Comparison of ENCODE assay signal across 8 mouse cellular contexts in genomic region chr11:103749306-103750089, GRCm38 (mm10). TPM values are rescaled to one million over a fixed set of nuclear protein-coding genes. Genes with fewer than 3 reads are reported as not detected.
A peak's percentile ranks its signal among the peaks of the same experiment; 100 is the strongest.
DNase-seq lines count a peak whose midpoint lies in the region; ATAC-seq and TF ChIP-seq lines count a peak whose summit lies in the region.

Gene Wnt9b, minus strand, starts transcription at chr11:103749821.

- peaks cover 87% of the 10 kb centered on the region for H3K27me3 ChIP-seq in hindbrain, embryonic 13.5 days
- H3K27me3 ChIP-seq in neural tube, embryonic 12.5 days (replicated peaks) = peaks cover 68% of the 10 kb centered on the region

- H3K4me3 ChIP-seq in cortical plate, adult 2 months (ENCODE audit: insufficient read depth, low read length) = 0 out of 2 replicates have a peak within 1 kb of the TSS, but pooled peaks have one; percentile 13
- peak within 1 kb of the TSS; percentile 44 for H3K4me3 ChIP-seq in hindbrain, embryonic 13.5 days
- H3K4me3 ChIP-seq in neural tube, embryonic 12.5 days = peak within 1 kb of the TSS; percentile 42

- no peak for TF ChIP-seq CTCF in cortical plate, adult 2 months (IDR thresholded peaks at IDR 0.05; ENCODE audit: extremely low read depth, insufficient read depth, low read length)

- peak; percentile 39 for DNase-seq in left cerebral cortex, postnatal 4 days
- no peak for DNase-seq in left cerebral cortex, adult 11 months (ENCODE audit: low spot score)
- DNase-seq in liver = peak; percentile 14
- no peak for DNase-seq in thymus, postnatal 36 days
- DNase-seq in left cerebral cortex, adult 9 months (ENCODE audit: low spot score in 2 of 2) = no peak

- intact Hi-C loops in left cerebral cortex, postnatal 4 days (cut with DNase I) = no loop called here

- H3K27ac ChIP-seq in cortical plate, adult 2 months (ENCODE audit: insufficient read depth, low read length) = no peak within 1 kb of the TSS
- H3K27ac ChIP-seq in hindbrain, embryonic 13.5 days = no peak within 1 kb of the TSS
- no peak within 1 kb of the TSS for H3K27ac ChIP-seq in neural tube, embryonic 12.5 days

- no peaks in the 10 kb centered on the region for H3K4me1 ChIP-seq in cortical plate, adult 2 months (ENCODE audit: control insufficient read depth, insufficient read depth, low read length)
- H3K4me1 ChIP-seq in hindbrain, embryonic 13.5 days (replicated peaks) = peaks cover 15% of the 10 kb centered on the region
- peaks cover 11% of the 10 kb centered on the region for H3K4me1 ChIP-seq in neural tube, embryonic 12.5 days

- no peaks in the 10 kb centered on the region for H3K9me3 ChIP-seq in hindbrain, embryonic 13.5 days
- H3K9me3 ChIP-seq in neural tube, embryonic 12.5 days = no peaks in the 10 kb centered on the region

- peak within 1 kb of the TSS; percentile 66 for H3K9ac ChIP-seq in hindbrain, embryonic 13.5 days
- peak within 1 kb of the TSS; percentile 44 for H3K9ac ChIP-seq in neural tube, embryonic 12.5 days

- no peak for TF ChIP-seq POLR2A in cortical plate, adult 2 months (IDR thresholded peaks at IDR 0.05; ENCODE audit: extremely low read depth, insufficient read depth, low read length)

- under 1% methylated on average over 63 of the region's 68 CpGs for whole genome bisulfite sequencing in hindbrain, embryonic 13.5 days
- WGBS in neural tube, embryonic 12.5 days = under 1% methylated on average over 68 of the region's 68 CpGs

- no peaks in the 10 kb centered on the region for H3K36me3 ChIP-seq in hindbrain, embryonic 13.5 days
- no peaks in the 10 kb centered on the region for H3K36me3 ChIP-seq in neural tube, embryonic 12.5 days

- 0 out of 2 replicates have a peak, but pooled peaks have one; percentile 43 for ATAC-seq in hindbrain, embryonic 13.5 days (ENCODE audit: low FRiP score)
- ATAC-seq in neural tube, embryonic 12.5 days (ENCODE audit: low FRiP score, low read depth) = no peak

- H3K4me2 ChIP-seq in hindbrain, embryonic 13.5 days = peak within 1 kb of the TSS; percentile 73
- H3K4me2 ChIP-seq in neural tube, embryonic 12.5 days (replicated peaks) = peak within 1 kb of the TSS; percentile 87

RNA-seq across cellular contexts. Expression of gene Wnt9b, which starts in this region (rescaled TPM):
- not detected for total RNA-seq in left cerebral cortex, postnatal 4 days (2021)
- 0.09 and 0.10 TPM in 2 replicates for polyA plus RNA-seq in cortical plate, adult 2 months (2012; rRNA removed)
- 0.13 and 0.21 TPM in 2 replicates for polyA plus RNA-seq in hindbrain, embryonic 13.5 days (2015; fragmentation: Nextera tagmentation; extraction: Ambion mirVana)
- 0.32 and 0.37 TPM in 2 replicates for polyA plus RNA-seq in neural tube, embryonic 12.5 days (2016; fragmentation: Nextera tagmentation; extraction: Ambion mirVana)

Comparison
In these comparisons a context has a peak if more than half of its experiments do, and no peak if none do; other contexts are left out.
1. Peak in DNase-seq in left cerebral cortex, postnatal 4 days; RNA of the gene not detected or under 1 TPM.
2. Peak in ATAC-seq, H3K4me3 ChIP-seq, H3K9ac ChIP-seq and H3K4me2 ChIP-seq in hindbrain, embryonic 13.5 days; RNA of the gene not detected or under 1 TPM.